Mouse (Mus musculus) left cerebral cortex, postnatal 25 days (tissue): ENCODE data around the gene Ube2i. TPM values are rescaled to one million over a fixed set of nuclear protein-coding genes. Genes with fewer than 3 reads are reported as not detected.

Source experiments
- DNase-seq, 2 experiments: peaks; one replicate each; pipeline ENCODE4 v3.0.0; 2022; ENCODE audit warnings: low spot score in 2 of 2, mixed read lengths in 1 of 2
- intact Hi-C: fragments of 180-260 bp; cut with DNase I; formaldehyde crosslinking; loops from one replicate; pipeline ENCODE4 v1.15.1; 2025
- microRNA-seq, 2 experiments: library from miRNA; unstranded; fragments of <30 nt; microRNA quantifications; one replicate each; pipeline ENCODE4 v1.2.0; 2022
- total RNA-seq, 2 experiments: library from RNA; stranded (reverse); gene quantifications; 2 replicates each; pipeline ENCODE4 v1.2.3; 2021

Gene Ube2i
- total RNA-seq, 2 experiments from 2014 or later, result 209 to 215 TPM

GRCm38 (mm10) chr17:25222504-25222940, 51.9 kb downstream of the Ube2i start:
- intact Hi-C loops, result loop anchor here (1.0 kb wide), 1 partner anchor 34 kb away; the partner anchor contains the start of gene Unkl
- DNase-seq, result peak; percentile 45

DNA sequence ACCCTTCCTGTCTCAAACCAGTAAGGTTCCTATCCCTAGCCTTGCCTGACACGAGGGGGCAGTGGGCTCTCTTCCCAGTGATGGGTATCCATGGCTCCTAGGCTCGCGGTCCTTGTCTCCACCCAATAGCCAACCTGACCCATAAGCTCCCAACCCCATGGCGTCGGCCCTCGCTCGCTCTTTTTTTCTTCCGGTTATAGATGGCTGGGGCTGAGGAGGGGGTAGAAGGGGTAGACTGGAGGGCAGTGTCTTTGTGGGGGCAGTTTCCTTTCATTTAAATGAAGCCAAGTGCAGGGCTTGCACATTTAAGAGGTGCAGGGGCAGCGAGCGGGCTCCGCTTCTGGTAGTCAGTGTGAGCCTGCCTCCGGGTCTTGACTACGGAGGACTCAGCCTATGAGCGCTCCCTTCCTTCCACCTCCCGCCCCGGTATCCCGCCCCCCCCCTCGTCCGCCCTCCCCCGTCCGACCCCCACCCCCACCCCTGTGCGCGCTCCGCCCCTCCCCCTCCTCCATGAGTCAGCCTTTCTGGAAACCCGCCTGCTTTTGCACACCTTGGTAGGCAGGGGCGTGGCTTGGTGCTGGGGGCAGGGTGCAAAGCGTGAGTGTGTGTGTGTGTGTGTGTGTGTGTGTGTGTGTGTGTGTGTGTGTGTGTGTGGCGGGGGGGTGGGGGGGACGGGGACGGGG, 52.5 kb downstream of the Ube2i start:
- peak; percentile 52 to 57 for DNase-seq
- intact Hi-C loops, result loop anchor here (1.0 kb wide), 1 partner anchor 34 kb away; the partner anchor contains the start of gene Unkl

- intact Hi-C loops, result no loop called here
- no peak for DNase-seq
Measured at GRCm38 (mm10) chr17:25220746-25221145, 53.7 kb downstream of the Ube2i start.

DNA sequence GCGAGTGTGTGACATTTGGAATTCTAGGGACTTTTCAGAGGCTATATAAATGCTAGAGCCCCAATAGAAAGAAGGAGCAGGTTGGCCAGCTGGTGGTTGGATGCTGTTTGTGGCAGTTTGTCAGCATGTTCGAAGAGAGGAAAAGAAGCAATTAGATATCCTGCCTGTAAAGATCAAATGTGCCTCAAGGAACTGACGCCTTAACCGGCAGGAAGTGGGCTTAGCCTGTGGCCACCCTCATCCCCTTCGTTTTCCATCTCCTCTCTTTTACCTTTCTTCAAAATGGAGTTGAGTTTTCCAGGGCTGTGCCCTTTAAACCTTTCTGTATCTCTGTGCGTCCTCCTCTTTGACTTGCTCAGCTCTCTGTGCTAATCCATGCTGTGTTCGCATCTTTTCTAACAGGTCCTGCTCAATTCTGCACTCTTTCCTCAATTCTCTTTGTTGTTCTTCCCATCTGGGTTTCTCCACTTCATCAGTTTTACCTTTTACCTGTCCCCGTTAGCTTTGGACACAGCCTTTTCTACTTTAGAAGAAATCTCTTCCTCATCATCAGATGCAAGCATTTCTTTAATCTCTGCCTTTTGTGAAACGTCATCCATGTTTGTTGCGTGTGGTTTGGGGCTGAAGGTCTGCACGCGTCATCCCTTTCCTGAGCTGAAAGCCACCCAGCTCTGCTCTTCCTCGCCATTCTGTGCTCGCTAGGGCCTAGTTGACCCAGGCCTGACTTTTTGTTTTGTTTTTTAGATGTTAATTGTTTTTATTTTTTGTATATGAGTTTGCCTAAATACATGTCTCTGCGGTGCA, 54.7 kb downstream of the Ube2i start:
- intact Hi-C loops, result no loop called here

DNA sequence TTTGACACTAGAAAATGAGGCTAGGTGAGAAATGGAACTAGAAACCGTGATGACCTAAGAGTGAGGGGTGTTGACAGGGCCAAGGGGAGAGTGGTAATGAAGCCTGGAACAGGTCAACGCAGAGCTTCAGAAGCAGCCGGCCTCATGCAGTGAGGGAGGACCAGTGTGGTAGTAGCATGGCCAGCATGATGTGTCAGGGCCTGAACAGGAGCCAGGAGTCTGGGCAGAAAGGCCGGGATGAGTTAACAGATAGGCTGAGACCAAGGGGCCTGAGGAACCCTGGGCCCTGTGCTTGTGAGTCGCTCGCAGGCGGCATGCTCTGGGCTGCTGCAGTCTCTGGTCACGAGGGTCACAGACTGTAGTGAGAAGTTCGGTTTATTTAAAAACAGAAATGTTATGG, 55.5 kb downstream of the Ube2i start:
- intact Hi-C loops, result no loop called here
- DNase-seq, result no peak

More for the DNA sequence above, 54.7 kb downstream of the Ube2i start:
- no peak for DNase-seq

DNA sequence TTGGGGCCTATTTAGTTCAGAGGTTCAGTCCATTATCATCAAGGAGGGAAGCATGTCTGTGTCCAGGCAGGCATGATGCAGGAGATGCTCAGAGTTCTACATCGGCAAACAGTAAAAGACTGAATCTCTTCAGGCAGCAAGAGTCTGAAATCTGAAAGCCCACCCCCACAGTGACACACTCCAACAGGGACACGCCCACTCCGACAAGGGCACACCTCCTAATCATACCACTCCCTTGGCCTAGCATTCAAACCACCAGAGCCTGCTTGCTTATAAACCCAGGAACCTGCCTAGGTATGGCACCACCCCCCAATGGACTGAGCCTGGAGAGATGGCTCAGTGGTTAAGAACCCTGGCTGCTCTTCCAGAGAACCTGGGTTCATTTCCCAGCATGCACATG, 59.0 kb downstream of the Ube2i start:
- intact Hi-C loops, result no loop called here
- no peak for DNase-seq

Small RNAs within 50 kb of the gene (microRNA-seq; reads per million reads assigned to microRNA genes)
- 86.7 to 92.3 reads per million in 2 experiments for gene Mir3547

Other genes starting within 250 kb of the Ube2i start
- gene Tmem204, start 191.0 kb downstream of the Ube2i start, total RNA-seq, result 10 to 100 TPM; 10.5 to 11.8 TPM
- 10 to 100 TPM; 26.3 to 28.7 TPM for gene Telo2, start 158.7 kb downstream of the Ube2i start, total RNA-seq
- under 1 TPM; 0.46 to 0.76 TPM for gene Ptx4, start 153.9 kb downstream of the Ube2i start, total RNA-seq
- gene Clcn7, start 141.2 kb downstream of the Ube2i start, total RNA-seq, result 10 to 100 TPM; 51.4 to 52.3 TPM
- gene Ccdc154, start 112.2 kb downstream of the Ube2i start, total RNA-seq, result under 1 TPM; 0.14 TPM
- gene Gm38655, start 99.2 kb downstream of the Ube2i start, total RNA-seq, result not detected
- 10 to 100 TPM; 19.9 to 21.3 TPM for gene BC003965, start 90.1 kb downstream of the Ube2i start, total RNA-seq
- gene Unkl, start 86.2 kb downstream of the Ube2i start, total RNA-seq, result 10 to 100 TPM; 37.3 to 38.6 TPM
- 10 to 100 TPM; 71.3 to 79.8 TPM for gene Gnptg, start 34.5 kb downstream of the Ube2i start, total RNA-seq
- gene Tsr3, start 34.5 kb downstream of the Ube2i start, total RNA-seq, result 10 to 100 TPM; 24.6 to 25.4 TPM
- 10 to 100 TPM; 17.9 to 28.6 TPM for gene Baiap3, start 18.3 kb downstream of the Ube2i start, total RNA-seq
- not detected for gene Prss34, start 23.8 kb upstream of the Ube2i start, total RNA-seq
- not detected for gene Prss28, start 34.0 kb upstream of the Ube2i start, total RNA-seq
- gene Prss29, start 44.0 kb upstream of the Ube2i start, total RNA-seq, result not detected
- gene Tpsab1, start 70.9 kb upstream of the Ube2i start, total RNA-seq, result not detected
- gene Tpsb2, start 91.7 kb upstream of the Ube2i start, total RNA-seq, result not detected
- gene Tpsg1, start 94.7 kb upstream of the Ube2i start, total RNA-seq, result not detected
- 10 to 100 TPM; 39.0 to 39.5 TPM for gene Cacna1h, start 159.2 kb upstream of the Ube2i start, total RNA-seq
- gene Tekt4, start 180.0 kb upstream of the Ube2i start, total RNA-seq, result 1 to 10 TPM; 1.9 to 2.9 TPM
- under 1 TPM in 1 of 2 experiments, not detected in 1; 0.60 TPM for gene Sstr5, start 222.7 kb upstream of the Ube2i start, total RNA-seq